Mouse (Mus musculus) lung, postnatal 0 days (tissue): ENCODE measurements around the gene Mybbp1a. TPM values are rescaled to one million over a fixed set of nuclear protein-coding genes. Genes with fewer than 3 reads are reported as not detected.

ENCODE experiments used
- ATAC-seq: fragments of 200-750 bp; cut with Nextera tagmentation; 2 replicates; pipeline ENCODE4 v1.8.0; 2017; ENCODE audit warnings: moderate library complexity
- DNase-seq: peaks from one replicate; pipeline ENCODE4 v3.0.0-alpha.2; 2016; ENCODE audit warnings: low spot score
- H3K27ac ChIP-seq: fragments of 300-500 bp; sonication (generic); 2 replicates; pipeline ENCODE4 v1.5.1; 2014; ENCODE audit warnings: antibody characterized with exemption, mild to moderate bottlenecking, low read length, mixed read lengths
- H3K27me3 ChIP-seq: fragments of 300-500 bp; sonication (generic); replicated peaks from 2 replicates; pipeline ENCODE4 v1.6.1; 2014; ENCODE audit warnings: low read length, mixed read lengths; ENCODE audit not compliant: insufficient read depth
- H3K36me3 ChIP-seq: fragments of 300-500 bp; sonication (generic); 2 replicates; pipeline ENCODE4 v1.6.1; 2014; ENCODE audit warnings: low read length, mixed read lengths; ENCODE audit not compliant: insufficient read depth
- H3K4me1 ChIP-seq: fragments of 300-500 bp; sonication (generic); 2 replicates; pipeline ENCODE4 v1.6.1; 2014; ENCODE audit warnings: antibody characterized with exemption, low read depth, low read length, mixed read lengths; ENCODE audit not compliant: insufficient read depth
- H3K4me2 ChIP-seq: fragments of 300-500 bp; sonication (generic); replicated peaks from 2 replicates; pipeline ENCODE4 v1.6.1; 2014; ENCODE audit warnings: low read depth, mild to moderate bottlenecking, low read length, moderate library complexity, mixed read lengths
- H3K4me3 ChIP-seq: fragments of 300-500 bp; sonication (generic); 2 replicates; pipeline ENCODE4 v1.5.1; 2014; ENCODE audit warnings: low read depth, low read length
- H3K9ac ChIP-seq: fragments of 300-500 bp; sonication (generic); replicated peaks from 2 replicates; pipeline ENCODE4 v1.6.1; 2014; ENCODE audit warnings: low read depth, mild to moderate bottlenecking
- H3K9me3 ChIP-seq: fragments of 300-500 bp; sonication (generic); 2 replicates; pipeline ENCODE4 v1.6.1; 2016; ENCODE audit warnings: low read length, mixed read lengths
- CTCF ChIP-seq: IDR thresholded peaks from 2 replicates; pipeline ENCODE4 v1.5.1; 2016; ENCODE audit warnings: antibody characterized with exemption, mild to moderate bottlenecking
- EP300 ChIP-seq: IDR thresholded peaks from 2 replicates; pipeline ENCODE4 v1.6.1; 2016; ENCODE audit warnings: antibody characterized with exemption, mild to moderate bottlenecking, control low read depth
- WGBS: fragments of 180-500 bp; shearing (Covaris S2); extraction: QIAGEN DNeasy Blood & Tissue Kit; methylation state at CpG from one replicate; pipeline ENCODE4 v1.1.7; 2014; 5-methylcytosine and 5-hydroxymethylcytosine counted together
- polyA plus RNA-seq: library from polyadenylated mRNA; unstranded; fragments of >200 nt; fragmentation: Nextera tagmentation; extraction: Ambion mirVana; gene quantifications from 2 replicates; pipeline ENCODE4 v1.2.1, GENCODE M21; 2015

Mybbp1a gene
- polyA plus RNA-seq, 1 experiment from 2014 or later: 44.3 TPM

DNA sequence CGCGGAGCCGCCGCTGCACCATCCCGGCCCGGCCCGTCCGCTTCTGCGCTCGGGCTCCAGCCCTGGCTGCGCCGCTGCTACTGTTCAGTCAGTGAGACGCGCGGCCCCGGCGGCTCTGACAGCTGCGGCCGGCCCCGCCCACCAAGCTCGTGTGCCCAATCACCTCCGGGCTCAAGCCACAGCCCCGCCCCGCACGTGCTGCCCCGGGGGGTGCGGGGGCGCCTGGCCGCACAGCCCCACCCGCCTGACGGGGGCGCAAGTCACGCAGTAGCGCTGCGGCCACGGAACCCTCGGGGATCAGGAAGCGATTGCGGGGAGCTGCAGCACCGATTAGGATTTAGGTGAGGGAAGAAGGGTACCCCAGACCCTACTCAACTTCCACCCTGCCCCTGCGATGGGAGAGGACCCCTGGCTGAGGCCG lies 48.7 kb downstream of the Mybbp1a start, which contains the start of gene Spns2:
Gene Spns2, minus strand, starts transcription at position 24 of the 421 bp plus-strand sequence.
- Histone ChIP-seq H3K4me2 (peak within 1 kb of the TSS; percentile 98), H3K27me3 (0 out of 2 replicates have a peak, but pooled peaks cover 3% of the 10 kb centered on the region), H3K36me3 (no peaks in the 10 kb centered on the region), H3K27ac (peak within 1 kb of the TSS; percentile 43; the same call in 1 of the 2 replicates), H3K9ac (peak within 1 kb of the TSS; percentile 46), H3K4me1 (peaks cover 8% of the 10 kb centered on the region; the same call in 1 of the 2 replicates), H3K4me3 (peak within 1 kb of the TSS; percentile 71), H3K9me3 (no peaks in the 10 kb centered on the region)
- ATAC-seq (peak; percentile 96), DNase-seq (peak; percentile 96)
- TF ChIP-seq CTCF (peak; percentile 75), EP300 (no peak)
- 0% methylated on average over 37 of the region's 42 CpGs for WGBS

DNA sequence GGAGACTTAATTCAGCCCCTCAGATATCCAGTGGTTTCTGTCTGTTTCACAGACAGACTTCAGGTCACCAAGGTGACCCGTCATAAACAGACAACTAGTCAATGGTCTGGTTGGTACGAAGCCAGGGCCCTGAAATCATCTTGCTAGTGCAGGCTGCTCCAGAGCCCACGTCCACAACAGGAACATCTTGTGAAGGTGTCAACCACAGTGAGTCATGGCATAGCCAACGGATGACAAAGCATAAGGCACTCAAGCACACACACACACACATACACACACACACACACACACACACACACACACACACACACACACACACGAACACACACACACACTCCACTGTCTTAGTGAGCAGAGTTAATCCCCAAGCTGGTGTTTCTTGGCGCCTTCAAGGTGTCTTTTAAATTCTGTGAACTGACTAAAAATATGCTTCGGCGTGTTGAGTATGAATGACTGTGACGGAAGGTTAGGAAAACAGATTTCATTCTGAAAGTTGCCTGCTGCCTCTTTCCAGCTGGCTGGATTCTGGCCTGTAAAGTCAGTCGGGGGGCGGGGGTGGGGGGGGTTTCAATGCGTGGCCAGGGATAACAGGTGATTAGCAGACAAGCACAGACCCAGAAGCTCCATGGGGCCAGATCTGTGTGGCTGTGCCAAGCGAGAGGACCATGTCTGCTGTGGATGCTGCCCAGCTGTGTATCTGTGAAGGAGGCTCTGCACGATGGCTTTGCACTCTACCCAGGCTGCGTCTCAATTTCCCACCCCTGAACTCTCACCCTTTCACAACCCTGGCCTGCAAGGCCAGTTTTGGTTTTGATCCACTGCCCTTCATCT lies 50.2 kb downstream of the Mybbp1a start:
- Histone ChIP-seq H3K4me3 (no peak overlapping the region), H3K4me2 (no peak overlapping the region), H3K9me3 (no peaks in the 10 kb centered on the region), H3K36me3 (no peaks in the 10 kb centered on the region), H3K4me1 (peaks cover 8% of the 10 kb centered on the region; the same call in 1 of the 2 replicates), H3K27ac (no peak overlapping the region), H3K27me3 (0 out of 2 replicates have a peak, but pooled peaks cover 3% of the 10 kb centered on the region), H3K9ac (no peak overlapping the region)
- TF ChIP-seq CTCF (no peak), EP300 (no peak)
- ATAC-seq (no peak), DNase-seq (no peak)
- WGBS: 65% methylated on average over 15 of the region's 15 CpGs

DNA sequence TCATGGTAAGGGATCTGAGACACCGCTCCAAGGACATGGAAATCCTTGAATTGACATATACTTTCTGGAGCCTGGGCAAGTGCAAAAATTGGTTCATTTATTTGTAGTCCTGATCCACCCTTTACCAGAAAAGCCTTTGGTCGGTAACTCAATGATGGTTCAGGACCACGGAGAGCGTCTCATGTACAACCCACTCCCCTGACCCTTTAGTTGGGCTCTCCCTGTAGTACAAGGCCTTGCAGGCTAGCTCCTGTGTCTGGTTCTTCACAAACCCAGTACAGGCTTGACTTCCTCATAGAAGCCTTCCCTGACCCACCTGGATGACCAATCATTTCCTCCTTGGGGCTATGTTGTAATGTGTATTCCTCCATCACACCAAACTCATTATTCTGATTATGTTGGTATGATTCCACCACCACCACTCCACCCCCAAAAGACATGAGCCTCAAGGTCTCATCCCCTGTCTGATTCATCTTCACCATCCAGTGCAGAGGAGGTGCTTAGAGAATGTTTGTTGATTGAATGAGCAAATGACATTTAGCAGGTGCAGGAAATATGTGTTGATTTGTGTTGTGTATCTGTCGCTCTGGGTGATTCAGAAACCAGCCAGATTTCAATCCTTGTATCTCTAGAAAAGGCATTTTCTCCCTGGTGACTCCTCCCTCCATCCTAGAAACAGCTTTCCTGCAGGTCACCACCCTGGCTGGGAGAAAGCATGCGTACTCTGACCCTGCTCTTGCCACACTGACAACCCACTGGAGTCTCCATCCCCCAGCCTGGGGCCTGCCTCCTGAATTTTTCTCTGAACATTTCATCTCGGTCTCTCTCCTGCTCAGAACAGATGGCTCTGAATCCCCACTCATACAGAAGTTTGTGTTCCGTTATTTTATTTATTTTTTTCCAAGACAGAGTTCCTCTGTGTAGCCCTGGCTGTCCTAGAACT lies 53.2 kb downstream of the Mybbp1a start:
- Histone ChIP-seq H3K4me1 (0 out of 2 replicates have a peak, but pooled peaks cover 2% of the 10 kb centered on the region), H3K36me3 (no peaks in the 10 kb centered on the region), H3K4me3 (no peak overlapping the region), H3K9me3 (no peaks in the 10 kb centered on the region), H3K27me3 (0 out of 2 replicates have a peak, but pooled peaks cover under 1% of the 10 kb centered on the region), H3K4me2 (no peak overlapping the region), H3K27ac (no peak overlapping the region), H3K9ac (no peak overlapping the region)
- DNase-seq (no peak), ATAC-seq (no peak)
- 47% methylated on average over 8 of the region's 8 CpGs for WGBS
- no peak for TF ChIP-seq EP300
- no peak for TF ChIP-seq CTCF

DNA sequence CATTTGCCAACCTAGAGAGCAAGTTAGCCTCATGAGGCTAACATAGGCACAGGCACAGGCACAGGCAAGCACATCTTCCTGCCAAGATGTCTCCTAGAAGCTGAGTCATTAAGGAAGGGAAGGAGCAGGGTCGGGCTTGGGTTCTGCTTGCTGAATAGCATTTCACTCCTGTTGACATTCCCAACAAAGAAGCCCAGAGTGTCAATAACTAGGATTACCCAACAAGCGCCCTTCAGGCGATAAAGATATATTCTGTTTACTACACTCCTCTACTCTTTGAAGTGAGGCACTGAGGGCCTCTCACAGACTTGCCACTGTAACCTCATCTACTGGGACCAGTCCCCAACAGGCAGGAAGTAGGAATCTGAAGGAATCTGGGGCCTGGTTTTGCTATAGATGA lies 54.9 kb downstream of the Mybbp1a start:
- ATAC-seq (no peak), DNase-seq (no peak)
- no peak overlapping the region for H3K27ac ChIP-seq
- H3K9me3 ChIP-seq: no peaks in the 10 kb centered on the region
- no peaks in the 10 kb centered on the region for H3K27me3 ChIP-seq
- WGBS: 37% methylated on average over 3 of the region's 3 CpGs
- H3K4me2 ChIP-seq: no peak overlapping the region
- no peak for TF ChIP-seq CTCF
- TF ChIP-seq EP300: no peak
- no peak overlapping the region for H3K4me3 ChIP-seq
- no peaks in the 10 kb centered on the region for H3K4me1 ChIP-seq
- H3K9ac ChIP-seq: no peak overlapping the region
- H3K36me3 ChIP-seq: no peaks in the 10 kb centered on the region

DNA sequence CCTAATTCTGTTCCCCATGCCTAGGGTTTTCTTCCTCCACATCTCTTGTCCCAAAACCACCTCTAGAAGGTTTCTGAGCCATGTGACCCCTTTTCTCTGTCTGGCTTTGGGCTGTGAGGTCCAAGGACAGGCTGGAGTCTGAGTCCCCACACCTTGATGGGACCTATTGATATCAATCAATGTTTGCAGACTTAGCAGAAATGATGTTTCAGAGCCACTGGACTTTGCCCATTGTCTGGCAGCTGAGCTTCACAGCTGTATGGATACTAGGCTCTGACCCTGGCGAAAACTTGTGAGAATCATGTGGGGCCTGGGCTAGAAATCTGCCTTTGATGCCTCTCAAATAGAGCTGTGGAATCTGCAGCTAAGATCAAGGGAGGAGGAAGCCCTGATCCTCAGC lies 55.6 kb downstream of the Mybbp1a start:
- TF ChIP-seq EP300 (no peak), CTCF (no peak)
- WGBS: 64% methylated on average over 1 of the region's 1 CpGs
- ATAC-seq: no peak
- H3K9ac ChIP-seq: no peak overlapping the region
- H3K4me1 ChIP-seq: no peaks in the 10 kb centered on the region
- H3K4me3 ChIP-seq: no peak overlapping the region
- H3K27ac ChIP-seq: no peak overlapping the region
- no peak for DNase-seq
- no peaks in the 10 kb centered on the region for H3K36me3 ChIP-seq
- H3K9me3 ChIP-seq: no peaks in the 10 kb centered on the region
- no peaks in the 10 kb centered on the region for H3K27me3 ChIP-seq
- H3K4me2 ChIP-seq: no peak overlapping the region

DNA sequence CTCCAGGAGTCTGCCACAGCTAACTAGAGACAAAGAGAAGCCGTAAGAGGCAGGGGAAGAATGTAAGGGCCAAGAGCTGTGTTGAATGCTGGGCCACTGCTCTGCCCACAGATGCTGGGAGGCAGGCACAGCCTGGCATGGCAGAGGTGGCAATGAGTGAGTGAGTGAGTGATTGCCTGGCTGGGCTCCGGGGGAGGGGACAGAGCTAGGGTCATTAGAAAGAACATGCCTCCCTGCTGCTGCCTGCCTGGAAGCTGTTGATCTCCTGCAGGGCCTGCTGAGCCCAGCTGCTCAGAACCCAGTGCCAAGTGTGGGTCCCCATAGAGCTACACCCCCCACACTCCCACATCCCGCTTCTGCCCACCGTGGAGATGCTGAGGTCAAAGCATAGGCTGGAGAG lies 56.2 kb downstream of the Mybbp1a start:
- H3K4me2 ChIP-seq: no peak overlapping the region
- H3K4me3 ChIP-seq: no peak overlapping the region
- WGBS: 24% methylated on average over 4 of the region's 4 CpGs
- H3K27ac ChIP-seq: no peak overlapping the region
- H3K36me3 ChIP-seq: no peaks in the 10 kb centered on the region
- H3K9ac ChIP-seq: no peak overlapping the region
- H3K9me3 ChIP-seq: no peaks in the 10 kb centered on the region
- DNase-seq (no peak), ATAC-seq (no peak)
- no peaks in the 10 kb centered on the region for H3K4me1 ChIP-seq
- no peaks in the 10 kb centered on the region for H3K27me3 ChIP-seq
- no peak for TF ChIP-seq CTCF
- no peak for TF ChIP-seq EP300
